Mouse (Mus musculus) ZHBTc4 (cell line): ENCODE measurements around the gene Gm49673.
A peak's percentile ranks its signal among the peaks of the same experiment; 100 is the strongest.
"Not testable (repeated sequence)": the region's sequence is repeated elsewhere in the genome, so short reads cannot be mapped to it uniquely, and the experiment has no call there.

Experiments used
- DNase-seq: peaks from one replicate; pipeline ENCODE4 v3.0.0-alpha.2; 2011; ENCODE audit warnings: low read depth, low spot score

Gm49673 gene

GRCm38 (mm10) chr17:8147439-8148316, at the start of gene Gm49673, which contains the start of gene Rnaset2a:
Gm49673 (minus strand) TSS chr17:8147788.
Rnaset2a (minus strand) TSS chr17:8148097.
- DNase-seq = peak; percentile 56

GRCm38 (mm10) chr17:8195685-8196376, 48.2 kb upstream of the Gm49673 start:
- no peak for DNase-seq

GRCm38 (mm10) chr17:8193678-8194077, 46.1 kb upstream of the Gm49673 start:
- DNase-seq = no peak

GRCm38 (mm10) chr17:8184217-8184616, 36.6 kb upstream of the Gm49673 start:
- no peak for DNase-seq

- DNase-seq = no peak
These were observed 36.2 kb upstream of the Gm49673 start for GRCm38 (mm10) chr17:8183815-8184214.

GRCm38 (mm10) chr17:8177090-8177489, 29.5 kb upstream of the Gm49673 start:
- no peak for DNase-seq

GRCm38 (mm10) chr17:8171081-8171480, 23.5 kb upstream of the Gm49673 start:
- no peak for DNase-seq

GRCm38 (mm10) chr17:8170331-8170730, 22.7 kb upstream of the Gm49673 start:
- no peak for DNase-seq

- DNase-seq = not testable (repeated sequence)
These were observed 19.8 kb upstream of the Gm49673 start for GRCm38 (mm10) chr17:8167436-8167835.

- not testable (repeated sequence) for DNase-seq
These were observed 18.9 kb upstream of the Gm49673 start for GRCm38 (mm10) chr17:8166454-8166853.

GRCm38 (mm10) chr17:8165977-8166376, 18.4 kb upstream of the Gm49673 start:
- not testable (repeated sequence) for DNase-seq

GRCm38 (mm10) chr17:8165608-8165945, 18.0 kb upstream of the Gm49673 start:
- peak; percentile 40 for DNase-seq

GRCm38 (mm10) chr17:8164701-8165607, 17.4 kb upstream of the Gm49673 start, which contains the start of gene Fgfr1op:
Fgfr1op (plus strand) TSS chr17:8165501.
- DNase-seq = peak; percentile 34

- peak; percentile 19 for DNase-seq
These were observed 13.4 kb upstream of the Gm49673 start for GRCm38 (mm10) chr17:8160969-8161368.

- DNase-seq = not testable (repeated sequence)
These were observed 11.0 kb upstream of the Gm49673 start for GRCm38 (mm10) chr17:8158627-8159026.

- DNase-seq = not testable (repeated sequence)
These were observed 8.4 kb upstream of the Gm49673 start for GRCm38 (mm10) chr17:8155982-8156381.

GRCm38 (mm10) chr17:8155010-8155409, 7.4 kb upstream of the Gm49673 start:
- DNase-seq = not testable (repeated sequence)

GRCm38 (mm10) chr17:8146931-8147330, 657 bp downstream of the Gm49673 start:
- not testable (repeated sequence) for DNase-seq

GRCm38 (mm10) chr17:8143802-8144673, 3.5 kb downstream of the Gm49673 start:
- not testable (repeated sequence) for DNase-seq

- not testable (repeated sequence) for DNase-seq
These were observed 7.4 kb downstream of the Gm49673 start for GRCm38 (mm10) chr17:8140210-8140609.
